Mouse (Mus musculus) liver, embryonic 15.5 days (tissue): ENCODE results near the gene Rufy2. TPM values are rescaled to one million over a fixed set of nuclear protein-coding genes. Genes with fewer than 3 reads are reported as not detected.

Source experiments
- ATAC-seq: fragments of 200-750 bp; cut with Nextera tagmentation; 2 replicates; pipeline ENCODE4 v1.8.0; 2017; ENCODE audit warnings: moderate number of reproducible peaks, mild to moderate bottlenecking, moderate library complexity; ENCODE audit not compliant: insufficient read depth
- H3K27ac ChIP-seq: fragments of 300-500 bp; sonication (generic); replicated peaks from 2 replicates; pipeline ENCODE4 v1.5.1; 2015; ENCODE audit warnings: mild to moderate bottlenecking, inconsistent platforms
- H3K27me3 ChIP-seq: fragments of 300-500 bp; sonication (generic); 2 replicates; pipeline ENCODE4 v1.6.1; 2015; ENCODE audit warnings: mild to moderate bottlenecking, inconsistent platforms
- H3K36me3 ChIP-seq: fragments of 300-500 bp; sonication (generic); replicated peaks from 2 replicates; pipeline ENCODE4 v1.6.1; 2015; ENCODE audit warnings: moderate library complexity, mild to moderate bottlenecking, inconsistent platforms
- H3K4me1 ChIP-seq: fragments of 300-500 bp; sonication (generic); replicated peaks from 2 replicates; pipeline ENCODE4 v1.6.1; 2015; ENCODE audit warnings: inconsistent platforms
- H3K4me2 ChIP-seq: fragments of 300-500 bp; sonication (generic); 2 replicates; pipeline ENCODE4 v1.6.1; 2015; ENCODE audit warnings: moderate library complexity, mild to moderate bottlenecking, inconsistent platforms
- H3K4me3 ChIP-seq: fragments of 300-500 bp; sonication (generic); replicated peaks from 2 replicates; pipeline ENCODE4 v1.5.1; 2015; ENCODE audit warnings: mild to moderate bottlenecking, inconsistent platforms
- H3K9ac ChIP-seq: fragments of 300-500 bp; sonication (generic); 2 replicates; pipeline ENCODE4 v1.6.1; 2015; ENCODE audit warnings: moderate library complexity, mild to moderate bottlenecking, inconsistent platforms
- H3K9me3 ChIP-seq: fragments of 300-500 bp; sonication (generic); replicated peaks from 2 replicates; pipeline ENCODE4 v1.6.1; 2016; ENCODE audit warnings: inconsistent platforms
- WGBS: fragments of 180-500 bp; shearing (Covaris S2); methylation state at CpG from one replicate; pipeline ENCODE4 v1.1.7; 2015; ENCODE audit warnings: mixed read lengths; ENCODE audit not compliant: insufficient replicate concordance; 5-methylcytosine and 5-hydroxymethylcytosine counted together
- polyA plus RNA-seq: library from polyadenylated mRNA; unstranded; fragments of >200 nt; fragmentation: Nextera tagmentation; extraction: Ambion mirVana; gene quantifications from 2 replicates; pipeline ENCODE4 v1.2.1, GENCODE M21; 2015

Rufy2 gene
- polyA plus RNA-seq, 1 experiment from 2014 or later = 1.8 TPM

DNA sequence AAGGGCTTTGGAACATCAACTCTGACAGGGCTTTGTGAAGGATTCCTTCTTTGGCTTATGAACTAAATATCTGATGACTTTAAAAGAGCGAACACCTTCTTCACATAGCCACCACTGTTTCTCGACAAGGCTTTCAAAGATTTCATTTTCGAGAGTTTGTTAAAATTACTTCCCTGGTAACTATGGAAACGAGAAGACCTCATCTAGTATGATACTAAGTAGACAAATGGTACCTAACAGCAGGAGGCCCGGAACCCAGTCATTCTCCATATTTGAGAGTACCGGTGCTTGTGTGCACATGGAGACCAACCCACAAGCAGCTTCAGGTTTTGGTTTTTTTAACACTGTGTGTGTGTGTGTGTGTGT lies 46.8 kb downstream of the Rufy2 start:
- no peak overlapping the region for H3K4me2 ChIP-seq
- H3K9me3 ChIP-seq = no peaks in the 10 kb centered on the region
- WGBS = 74% methylated on average over 6 of the region's 6 CpGs
- no peak overlapping the region for H3K9ac ChIP-seq
- H3K27me3 ChIP-seq = no peaks in the 10 kb centered on the region
- H3K4me3 ChIP-seq = no peak overlapping the region
- H3K27ac ChIP-seq = no peak overlapping the region
- H3K36me3 ChIP-seq = no peaks in the 10 kb centered on the region
- ATAC-seq = no peak
- peaks cover 24% of the 10 kb centered on the region for H3K4me1 ChIP-seq

DNA sequence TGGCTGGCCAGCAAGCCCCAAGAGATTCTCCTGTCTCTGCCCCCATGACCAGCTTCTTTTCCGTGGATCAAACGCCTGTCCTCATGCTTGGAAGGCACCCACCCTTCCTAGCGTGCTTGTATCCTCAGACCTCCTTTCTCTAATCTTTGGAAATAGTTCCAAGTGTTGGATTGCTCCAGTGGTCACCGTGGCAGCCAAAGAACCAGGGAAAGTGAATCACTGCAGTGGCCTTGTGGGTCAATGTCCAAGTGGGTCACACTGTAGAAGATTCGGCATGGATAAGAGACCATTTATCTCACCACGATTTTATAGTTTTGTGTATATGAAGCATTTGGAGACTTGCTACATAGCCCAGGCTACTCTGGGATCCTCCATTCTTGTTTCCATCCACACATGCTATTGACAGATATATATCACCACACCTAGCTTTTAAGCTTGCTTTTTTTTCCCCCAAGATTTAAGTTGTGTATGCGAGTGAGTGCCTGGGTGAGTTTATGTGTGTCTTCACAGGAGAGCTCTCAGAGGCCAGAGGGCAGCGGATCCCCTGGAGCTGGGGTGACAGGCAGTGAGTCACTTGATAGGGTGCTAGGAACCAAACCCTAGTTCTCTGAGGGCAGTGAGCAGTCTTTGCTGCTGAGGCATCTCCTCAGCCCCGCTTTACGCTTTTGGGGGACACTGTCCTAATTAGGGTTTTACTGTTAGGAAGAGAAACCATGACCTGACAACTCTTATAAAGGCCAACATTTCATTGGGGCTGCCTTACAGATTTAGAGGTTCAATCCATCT lies 47.5 kb downstream of the Rufy2 start:
- Histone ChIP-seq H3K27ac (no peak overlapping the region), H3K27me3 (no peaks in the 10 kb centered on the region), H3K36me3 (no peaks in the 10 kb centered on the region), H3K9me3 (no peaks in the 10 kb centered on the region), H3K9ac (no peak overlapping the region), H3K4me3 (no peak overlapping the region), H3K4me1 (peaks cover 19% of the 10 kb centered on the region), H3K4me2 (no peak overlapping the region)
- WGBS = 75% methylated on average over 10 of the region's 10 CpGs
- ATAC-seq = no peak

DNA sequence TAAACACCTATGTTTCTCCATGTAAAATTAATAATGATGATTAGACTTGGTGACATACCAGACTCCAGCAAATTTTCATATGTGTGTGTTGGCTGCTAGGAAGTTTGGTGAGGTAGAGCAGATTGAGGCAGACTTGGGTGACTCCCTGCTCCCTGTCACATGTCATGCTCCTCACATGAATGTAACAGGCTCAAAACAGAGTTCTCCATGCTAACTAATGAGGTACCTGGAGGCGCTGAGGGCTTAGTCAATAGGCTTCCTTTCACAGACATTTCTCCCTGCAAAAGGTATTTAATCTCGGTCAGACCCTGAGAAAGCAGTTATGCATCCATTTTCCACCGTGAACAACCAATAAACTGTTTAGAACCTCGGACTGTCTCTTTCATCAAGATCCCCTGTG lies 48.4 kb downstream of the Rufy2 start:
- no peaks in the 10 kb centered on the region for H3K27me3 ChIP-seq
- H3K4me3 ChIP-seq = no peak overlapping the region
- H3K4me2 ChIP-seq = no peak overlapping the region
- no peak overlapping the region for H3K27ac ChIP-seq
- H3K4me1 ChIP-seq = peaks cover 19% of the 10 kb centered on the region
- H3K9ac ChIP-seq = no peak overlapping the region
- no peaks in the 10 kb centered on the region for H3K36me3 ChIP-seq
- H3K9me3 ChIP-seq = no peaks in the 10 kb centered on the region
- WGBS = 77% methylated on average over 4 of the region's 4 CpGs
- no peak for ATAC-seq

- Histone ChIP-seq H3K4me3 (no peak overlapping the region), H3K4me1 (no peaks in the 10 kb centered on the region), H3K36me3 (no peaks in the 10 kb centered on the region), H3K9ac (no peak overlapping the region), H3K9me3 (no peaks in the 10 kb centered on the region), H3K4me2 (no peak overlapping the region), H3K27me3 (no peaks in the 10 kb centered on the region), H3K27ac (no peak overlapping the region)
- WGBS = 65% methylated on average over 3 of the region's 3 CpGs
- ATAC-seq = no peak
These were observed 52.2 kb downstream of the Rufy2 start for GRCm38 (mm10) chr10:63032267-63032666.

DNA sequence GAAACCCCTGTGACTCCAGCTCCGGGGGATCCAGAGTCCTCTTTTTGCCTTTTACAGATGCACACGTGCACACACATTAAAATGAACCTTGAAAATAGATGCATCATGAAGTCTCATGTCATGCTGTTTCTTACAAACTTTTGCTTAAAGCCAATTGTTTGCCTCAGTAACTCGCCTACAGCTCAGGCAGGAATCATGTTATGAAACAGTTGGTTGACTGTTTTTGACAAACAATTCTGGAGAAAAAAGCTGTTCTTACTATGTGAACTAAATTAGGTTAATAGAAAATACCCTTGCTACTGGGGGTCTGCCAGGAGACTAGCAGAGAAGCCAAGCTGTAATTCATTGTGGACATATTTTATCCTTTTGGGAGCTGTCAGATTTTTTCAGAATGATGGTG lies 52.9 kb downstream of the Rufy2 start:
- no peak overlapping the region for H3K9ac ChIP-seq
- no peaks in the 10 kb centered on the region for H3K9me3 ChIP-seq
- H3K4me1 ChIP-seq = no peaks in the 10 kb centered on the region
- H3K27me3 ChIP-seq = no peaks in the 10 kb centered on the region
- no peaks in the 10 kb centered on the region for H3K36me3 ChIP-seq
- no peak for ATAC-seq
- no peak overlapping the region for H3K4me2 ChIP-seq
- 57% methylated on average over 3 of the region's 3 CpGs for WGBS
- no peak overlapping the region for H3K27ac ChIP-seq
- no peak overlapping the region for H3K4me3 ChIP-seq

GRCm38 (mm10) chr10:63038571-63039320 lies 58.7 kb downstream of the Rufy2 start:
- ATAC-seq = peak; percentile 52
- no peak overlapping the region for H3K27ac ChIP-seq
- H3K27me3 ChIP-seq = no peaks in the 10 kb centered on the region
- no peaks in the 10 kb centered on the region for H3K36me3 ChIP-seq
- H3K9me3 ChIP-seq = no peaks in the 10 kb centered on the region
- no peak overlapping the region for H3K9ac ChIP-seq
- WGBS = 66% methylated on average over 14 of the region's 14 CpGs
- peak overlapping the region; percentile 28 for H3K4me2 ChIP-seq
- no peaks in the 10 kb centered on the region for H3K4me1 ChIP-seq
- H3K4me3 ChIP-seq = peak overlapping the region; percentile 22; the same call in 1 of the 2 replicates

- Histone ChIP-seq H3K27me3 (no peaks in the 10 kb centered on the region), H3K36me3 (no peaks in the 10 kb centered on the region), H3K4me3 (no peak overlapping the region), H3K9me3 (no peaks in the 10 kb centered on the region), H3K9ac (no peak overlapping the region), H3K27ac (no peak overlapping the region), H3K4me2 (no peak overlapping the region), H3K4me1 (no peaks in the 10 kb centered on the region)
- WGBS = 63% methylated on average over 5 of the region's 5 CpGs
- ATAC-seq = no peak
These were observed 60.0 kb downstream of the Rufy2 start for GRCm38 (mm10) chr10:63039867-63040628.

DNA sequence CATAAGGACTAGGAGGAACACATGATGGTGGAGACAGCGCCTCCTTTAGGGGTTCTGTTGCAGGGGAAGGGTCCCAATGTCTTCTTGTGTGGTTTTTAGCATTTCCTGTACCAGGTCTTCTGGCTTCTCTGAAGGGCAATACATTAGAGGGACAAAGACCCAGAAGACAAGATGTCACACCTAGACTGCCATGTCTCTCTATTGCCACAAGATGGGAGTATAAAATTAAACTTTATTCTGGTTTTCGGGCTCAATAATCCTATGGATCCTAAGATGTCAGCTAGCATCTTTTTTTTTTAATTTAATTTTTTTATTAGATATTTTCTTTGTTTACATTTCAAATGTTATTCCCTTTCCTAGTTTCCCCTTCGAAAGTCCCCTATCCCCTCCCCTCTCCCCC lies 63.1 kb downstream of the Rufy2 start:
- no peak overlapping the region for H3K9ac ChIP-seq
- H3K4me3 ChIP-seq = no peak overlapping the region
- WGBS = 55% methylated on average over 3 of the region's 3 CpGs
- no peaks in the 10 kb centered on the region for H3K9me3 ChIP-seq
- H3K4me1 ChIP-seq = no peaks in the 10 kb centered on the region
- no peaks in the 10 kb centered on the region for H3K27me3 ChIP-seq
- no peak overlapping the region for H3K27ac ChIP-seq
- ATAC-seq = no peak
- H3K4me2 ChIP-seq = no peak overlapping the region
- no peaks in the 10 kb centered on the region for H3K36me3 ChIP-seq

GRCm38 (mm10) chr10:63047751-63048150 lies 67.7 kb downstream of the Rufy2 start:
- H3K4me1 ChIP-seq = no peaks in the 10 kb centered on the region
- 50% methylated on average over 8 of the region's 8 CpGs for WGBS
- no peak overlapping the region for H3K4me3 ChIP-seq
- H3K27me3 ChIP-seq = no peaks in the 10 kb centered on the region
- H3K4me2 ChIP-seq = no peak overlapping the region
- no peak overlapping the region for H3K27ac ChIP-seq
- H3K9me3 ChIP-seq = no peaks in the 10 kb centered on the region
- no peaks in the 10 kb centered on the region for H3K36me3 ChIP-seq
- no peak overlapping the region for H3K9ac ChIP-seq
- no peak for ATAC-seq

DNA sequence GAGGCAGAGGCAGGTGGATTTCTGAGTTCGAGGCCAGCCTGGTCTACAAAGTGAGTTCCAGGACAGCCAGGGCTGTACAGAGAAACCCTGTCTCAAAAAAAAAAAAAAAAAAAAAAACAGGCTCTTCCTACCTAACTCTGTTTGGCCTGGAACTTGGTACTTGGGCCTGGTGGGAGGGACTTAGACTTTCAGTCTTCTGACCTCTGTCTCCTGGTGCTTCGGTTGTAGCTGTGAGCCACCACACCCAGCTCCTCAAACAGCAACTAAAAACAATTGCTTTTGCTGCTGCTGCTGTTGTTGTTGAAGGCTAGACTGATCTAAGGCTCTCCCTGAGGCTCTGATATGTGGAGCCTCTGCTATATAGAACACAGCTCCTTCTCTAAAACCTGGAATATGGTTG lies 69.1 kb downstream of the Rufy2 start:
- H3K9ac ChIP-seq = no peak overlapping the region
- no peak overlapping the region for H3K4me3 ChIP-seq
- no peak overlapping the region for H3K4me2 ChIP-seq
- 63% methylated on average over 2 of the region's 2 CpGs for WGBS
- no peak overlapping the region for H3K27ac ChIP-seq
- H3K27me3 ChIP-seq = no peaks in the 10 kb centered on the region
- H3K36me3 ChIP-seq = no peaks in the 10 kb centered on the region
- H3K9me3 ChIP-seq = no peaks in the 10 kb centered on the region
- no peaks in the 10 kb centered on the region for H3K4me1 ChIP-seq
- ATAC-seq = no peak

- Histone ChIP-seq H3K27ac (no peak overlapping the region), H3K4me2 (no peak overlapping the region), H3K9me3 (no peaks in the 10 kb centered on the region), H3K4me1 (no peaks in the 10 kb centered on the region), H3K36me3 (0 out of 2 replicates have a peak, but pooled peaks cover 3% of the 10 kb centered on the region), H3K9ac (no peak overlapping the region), H3K27me3 (no peaks in the 10 kb centered on the region), H3K4me3 (no peak overlapping the region)
- 27% methylated on average over 7 of the region's 7 CpGs for WGBS
- no peak for ATAC-seq
These were observed 71.2 kb downstream of the Rufy2 start for GRCm38 (mm10) chr10:63051267-63051666.
